Mouse (Mus musculus) limb, embryonic 14.5 days (tissue): Measurements from ENCODE around the gene Eif4a1. TPM values are rescaled to one million over a fixed set of nuclear protein-coding genes. Genes with fewer than 3 reads are reported as not detected.

ENCODE experiments used
- ATAC-seq: fragments of 200-750 bp; cut with Nextera tagmentation; 2 replicates; pipeline ENCODE4 v1.8.0; 2017; ENCODE audit warnings: low read depth, moderate number of reproducible peaks, moderate TSS enrichment; ENCODE audit not compliant: low FRiP score
- DNase-seq: peaks from one replicate; pipeline ENCODE4 v3.0.0-alpha.2; 2015; ENCODE audit warnings: low spot score
- H3K27ac ChIP-seq: fragments of 300-500 bp; sonication (generic); replicated peaks from 2 replicates; pipeline ENCODE4 v1.5.1; 2014; ENCODE audit warnings: low read depth, mild to moderate bottlenecking, low read length, moderate library complexity, mixed read lengths
- H3K27me3 ChIP-seq: fragments of 300-500 bp; sonication (generic); 2 replicates; pipeline ENCODE4 v1.6.1; 2014; ENCODE audit warnings: low read length, mixed read lengths; ENCODE audit not compliant: control insufficient read depth, insufficient read depth
- H3K36me3 ChIP-seq: fragments of 300-500 bp; sonication (generic); 2 replicates; pipeline ENCODE4 v1.6.1; 2014; ENCODE audit warnings: mild to moderate bottlenecking, low read length, moderate library complexity, mixed read lengths; ENCODE audit not compliant: control insufficient read depth, insufficient read depth
- H3K4me1 ChIP-seq: fragments of 300-500 bp; sonication (generic); 2 replicates; pipeline ENCODE4 v1.6.1; 2014; ENCODE audit warnings: antibody characterized with exemption, low read length, mixed read lengths; ENCODE audit not compliant: control insufficient read depth, insufficient read depth
- H3K4me2 ChIP-seq: fragments of 300-500 bp; sonication (generic); replicated peaks from 2 replicates; pipeline ENCODE4 v1.6.1; 2014; ENCODE audit warnings: low read depth, mild to moderate bottlenecking, low read length, moderate library complexity; ENCODE audit not compliant: severe bottlenecking
- H3K4me3 ChIP-seq: fragments of 300-500 bp; sonication (generic); replicated peaks from 2 replicates; pipeline ENCODE4 v1.5.1; 2014; ENCODE audit warnings: low read length
- H3K9ac ChIP-seq: fragments of 300-500 bp; sonication (generic); 2 replicates; pipeline ENCODE4 v1.6.1; 2014; ENCODE audit warnings: mild to moderate bottlenecking, low read depth, low read length, moderate library complexity; ENCODE audit not compliant: severe bottlenecking
- H3K9me3 ChIP-seq: fragments of 300-500 bp; sonication (generic); 2 replicates; pipeline ENCODE4 v1.6.1; 2016; ENCODE audit warnings: low read length; ENCODE audit not compliant: control insufficient read depth
- POLR2A ChIP-seq: fragments of 200-500 bp; IDR thresholded peaks from 2 replicates; pipeline ENCODE4 v1.8.0; 2012; ENCODE audit warnings: inconsistent platforms, mild to moderate bottlenecking, moderate library complexity, borderline replicate concordance; ENCODE audit not compliant: insufficient read depth, insufficient read length; ENCODE audit errors: extremely low read depth
- WGBS: fragments of 180-500 bp; shearing (Covaris S2); extraction: QIAGEN DNeasy Blood & Tissue Kit; methylation state at CpG from one replicate; pipeline ENCODE4 v1.1.7; 2014; 5-methylcytosine and 5-hydroxymethylcytosine counted together
- polyA plus RNA-seq, 2 experiments: library from polyadenylated mRNA; depleted of rRNA in 1 of 2; stranded (reverse) in 1 of 2; unstranded in 1 of 2; fragments of >200 nt; fragmentation: Nextera tagmentation in 1 of 2; extraction: Ambion mirVana in 1 of 2; gene quantifications; 2 replicates each; pipeline versions ENCODE4 v1.2.1 to v1.2.3; 2012 to 2014

Eif4a1 gene
- polyA plus RNA-seq, 2 experiments, result 561 to 887 TPM

DNA sequence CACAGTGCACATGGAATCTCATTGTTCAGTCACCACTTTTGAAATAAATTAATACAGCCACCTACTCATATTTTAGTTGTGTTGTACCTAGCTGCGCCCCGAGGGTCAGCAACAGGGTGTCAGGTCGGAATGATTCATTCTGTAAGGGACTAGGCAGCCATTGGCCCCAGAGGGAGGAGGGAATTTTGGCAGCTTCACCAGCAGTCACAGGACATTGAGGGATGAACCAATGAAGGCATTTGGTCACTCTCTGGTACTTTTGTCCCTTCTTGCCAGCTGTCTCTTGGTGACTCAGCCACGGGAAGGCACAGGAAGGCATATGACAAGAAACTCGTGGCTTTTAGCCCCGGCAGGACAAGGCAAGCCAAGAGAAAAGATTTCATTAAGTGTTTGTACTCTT, 8.4 kb downstream of the Eif4a1 start:
- no peak for DNase-seq
- H3K4me2 ChIP-seq, result no peak overlapping the region
- peaks cover 10% of the 10 kb centered on the region for H3K4me1 ChIP-seq
- peaks cover 64% of the 10 kb centered on the region for H3K36me3 ChIP-seq
- H3K27ac ChIP-seq, result no peak overlapping the region; the same call in 1 of the 2 replicates
- H3K27me3 ChIP-seq, result no peaks in the 10 kb centered on the region
- H3K9me3 ChIP-seq, result no peaks in the 10 kb centered on the region
- no peak for ATAC-seq
- H3K4me3 ChIP-seq, result no peak overlapping the region
- WGBS, result 84% methylated on average over 6 of the region's 6 CpGs
- no peak for TF ChIP-seq POLR2A
- no peak overlapping the region for H3K9ac ChIP-seq

DNA sequence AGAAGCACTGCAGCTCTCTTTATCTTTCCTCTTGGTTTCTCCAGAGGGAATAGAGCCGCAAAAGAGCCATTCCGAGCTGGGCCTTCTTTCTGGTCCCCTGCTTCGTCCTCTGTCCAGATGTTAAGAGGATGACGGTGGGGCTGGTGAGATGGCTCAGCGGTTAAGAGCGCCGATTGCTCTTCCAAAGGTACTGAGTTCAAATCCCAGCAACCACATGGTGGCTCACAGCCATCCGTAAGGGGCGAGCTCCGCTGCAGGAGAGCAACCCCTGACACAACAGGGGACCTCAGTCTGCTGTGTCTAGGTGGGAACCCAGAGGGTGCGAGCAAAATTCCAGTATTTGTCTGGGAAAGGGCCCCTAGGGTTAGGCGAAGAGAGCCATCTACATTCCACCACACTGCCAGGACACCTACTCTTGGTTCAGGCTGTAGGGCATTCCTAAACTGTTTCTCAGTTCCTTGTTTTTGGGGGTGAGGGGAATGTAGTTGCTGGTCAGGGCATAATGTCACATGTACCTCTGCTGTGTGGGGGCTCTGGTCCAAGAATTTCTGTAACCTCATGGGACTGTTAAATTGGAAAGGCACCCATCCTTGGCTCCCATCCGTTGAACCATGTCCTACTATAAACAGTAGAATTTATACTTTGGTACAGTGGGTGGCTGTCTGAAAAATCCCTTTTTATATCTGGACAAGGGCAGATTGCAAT, 9.1 kb downstream of the Eif4a1 start:
- peaks cover 10% of the 10 kb centered on the region for H3K4me1 ChIP-seq
- ATAC-seq, result no peak
- H3K4me3 ChIP-seq, result peak overlapping the region; percentile 54
- peaks cover 64% of the 10 kb centered on the region for H3K36me3 ChIP-seq
- TF ChIP-seq POLR2A, result no peak
- peak overlapping the region; percentile 52 for H3K4me2 ChIP-seq
- H3K27ac ChIP-seq, result peak overlapping the region; percentile 93
- peak overlapping the region; percentile 64 for H3K9ac ChIP-seq
- WGBS, result 71% methylated on average over 13 of the region's 13 CpGs
- no peaks in the 10 kb centered on the region for H3K9me3 ChIP-seq
- H3K27me3 ChIP-seq, result no peaks in the 10 kb centered on the region
- no peak for DNase-seq

DNA sequence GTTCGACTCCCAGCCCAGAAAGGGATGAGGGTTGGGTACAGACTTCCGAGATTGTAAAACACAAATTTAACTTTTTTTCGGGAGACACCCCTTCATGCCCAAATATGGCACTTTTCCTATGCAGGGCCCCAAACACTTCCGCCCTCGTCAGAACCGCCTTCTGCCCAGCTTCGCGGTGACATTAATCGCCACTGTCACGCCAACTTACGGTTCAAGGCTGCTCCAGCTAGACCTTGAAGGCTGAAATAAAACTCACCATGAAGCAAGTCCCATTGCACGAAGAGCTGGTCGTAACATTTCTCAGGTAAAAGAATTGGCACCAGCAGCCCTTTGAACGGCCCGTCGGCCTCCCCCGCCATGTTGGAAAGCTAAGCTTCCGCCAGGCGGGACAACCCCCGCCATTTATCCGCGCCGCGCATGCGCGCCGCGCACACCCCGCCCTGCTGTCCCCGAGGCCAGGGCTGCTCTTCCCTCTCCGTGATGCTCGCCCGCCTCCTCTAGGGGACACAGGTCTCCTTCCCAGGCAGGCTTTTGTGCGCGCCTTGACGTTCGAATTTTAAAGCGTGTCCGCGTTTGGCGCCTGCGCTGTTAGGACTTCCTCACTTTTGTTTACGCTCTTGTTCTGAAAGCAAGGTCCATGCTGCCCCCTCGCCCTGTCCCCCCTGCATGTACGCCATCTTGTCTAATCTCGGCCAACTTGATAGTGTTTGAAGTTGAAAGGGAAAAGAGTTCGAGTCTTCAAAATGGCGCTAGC, 9.8 kb downstream of the Eif4a1 start, which contains the start of gene Mpdu1:
Gene Mpdu1, minus strand, starts transcription at position 430 of the 754 bp plus-strand sequence.
- Histone ChIP-seq H3K4me3 (peak within 1 kb of the TSS; percentile 54), H3K36me3 (peaks cover 64% of the 10 kb centered on the region), H3K9ac (peak within 1 kb of the TSS; percentile 64), H3K27me3 (no peaks in the 10 kb centered on the region), H3K9me3 (no peaks in the 10 kb centered on the region), H3K27ac (peak within 1 kb of the TSS; percentile 93), H3K4me1 (peaks cover 10% of the 10 kb centered on the region), H3K4me2 (peak within 1 kb of the TSS; percentile 52)
- WGBS, result under 1% methylated on average over 48 of the region's 48 CpGs
- ATAC-seq (peak; percentile 92), DNase-seq (peak; percentile 94)
- TF ChIP-seq POLR2A, result peak; percentile 90; the same call in 1 of the 2 replicates

DNA sequence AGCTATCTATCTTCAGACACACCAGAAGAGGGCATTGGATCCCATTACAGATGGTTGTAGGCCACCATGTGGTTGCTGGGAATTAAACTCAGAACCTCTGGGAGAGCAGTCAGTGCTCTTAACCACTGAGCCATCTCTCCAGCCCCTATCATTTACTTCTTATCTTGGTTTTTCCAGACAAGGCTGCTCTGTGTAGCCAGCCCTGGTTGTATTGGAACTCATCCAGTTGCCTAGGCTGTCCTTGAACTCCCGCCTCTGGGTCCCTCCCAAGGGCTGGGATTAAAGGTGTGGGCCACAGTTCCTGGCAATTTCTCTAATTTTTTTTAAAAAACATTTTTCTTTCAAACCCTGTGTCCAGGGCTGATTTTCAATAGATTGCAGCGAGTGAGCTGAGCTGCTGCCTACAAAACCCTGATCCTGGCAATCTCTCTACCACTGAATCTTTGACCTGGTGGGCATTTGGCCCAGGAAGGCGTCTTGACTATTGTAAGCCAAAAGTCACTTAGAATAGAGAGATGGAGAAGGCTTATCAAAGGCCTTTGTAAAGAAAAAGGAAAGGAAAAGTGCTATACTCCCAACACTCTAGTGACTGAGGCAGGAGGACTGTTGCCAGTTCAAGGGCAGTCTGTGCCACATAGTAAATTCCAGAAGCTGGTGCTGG, 10.9 kb downstream of the Eif4a1 start:
- TF ChIP-seq POLR2A, result no peak
- 85% methylated on average over 3 of the region's 3 CpGs for WGBS
- DNase-seq, result no peak
- Histone ChIP-seq H3K27me3 (no peaks in the 10 kb centered on the region), H3K9me3 (no peaks in the 10 kb centered on the region), H3K9ac (peak overlapping the region; percentile 64), H3K27ac (peak overlapping the region; percentile 93; the same call in 1 of the 2 replicates), H3K4me1 (peaks cover 10% of the 10 kb centered on the region), H3K4me2 (peak overlapping the region; percentile 52), H3K4me3 (peak overlapping the region; percentile 54), H3K36me3 (peaks cover 64% of the 10 kb centered on the region)
- no peak for ATAC-seq

DNA sequence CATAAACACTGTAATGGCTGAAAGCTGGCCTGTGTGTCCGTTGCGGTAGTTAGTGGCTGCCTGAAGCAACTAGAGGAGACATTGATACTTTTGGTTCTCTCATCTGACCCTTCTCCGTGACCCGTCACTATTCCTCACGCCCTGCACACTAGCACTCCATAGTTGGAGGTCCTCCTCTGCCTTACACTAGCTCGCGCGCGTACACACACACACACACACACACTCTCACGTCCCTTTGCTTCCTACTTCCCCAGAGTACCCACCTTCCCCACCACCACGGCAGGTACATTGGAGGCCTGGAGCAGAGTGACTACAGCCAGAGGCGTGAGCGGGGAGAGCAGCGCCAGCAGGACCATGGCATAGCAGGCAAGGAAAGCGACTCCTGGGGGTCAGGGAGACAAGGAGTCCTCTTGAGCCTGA, 14.8 kb downstream of the Eif4a1 start:
- Histone ChIP-seq H3K4me1 (peaks cover 15% of the 10 kb centered on the region), H3K4me3 (no peak overlapping the region), H3K27me3 (no peaks in the 10 kb centered on the region), H3K4me2 (no peak overlapping the region), H3K9me3 (no peaks in the 10 kb centered on the region), H3K9ac (no peak overlapping the region), H3K36me3 (peaks cover 67% of the 10 kb centered on the region), H3K27ac (no peak overlapping the region)
- TF ChIP-seq POLR2A, result no peak
- ATAC-seq (no peak), DNase-seq (no peak)
- WGBS, result 85% methylated on average over 15 of the region's 15 CpGs
